Mouse (Mus musculus) forebrain, postnatal 0 days (tissue): ENCODE data around the gene Tnik. TPM values are rescaled to one million over a fixed set of nuclear protein-coding genes. Genes with fewer than 3 reads are reported as not detected.
A peak's percentile ranks its signal among the peaks of the same experiment; 100 is the strongest.

Experiments
- ATAC-seq: fragments of 200-750 bp; cut with Nextera tagmentation; 2 replicates; pipeline ENCODE4 v1.8.0; 2017; ENCODE audit warnings: mild to moderate bottlenecking, moderate library complexity
- DNase-seq: peaks from one replicate; pipeline ENCODE4 v3.0.0-alpha.2; 2015
- H3K27ac ChIP-seq: fragments of 300-500 bp; sonication (generic); 2 replicates; pipeline ENCODE4 v1.5.1; 2014; ENCODE audit warnings: low read depth, mild to moderate bottlenecking, antibody characterized with exemption, low read length, moderate library complexity, mixed read lengths
- H3K27me3 ChIP-seq: fragments of 300-500 bp; sonication (generic); 2 replicates; pipeline ENCODE4 v1.6.1; 2014; ENCODE audit warnings: mild to moderate bottlenecking, low read length, mixed read lengths; ENCODE audit not compliant: insufficient read depth
- H3K36me3 ChIP-seq: fragments of 300-500 bp; sonication (generic); 2 replicates; pipeline ENCODE4 v1.6.1; 2014; ENCODE audit warnings: mild to moderate bottlenecking, moderate library complexity; ENCODE audit not compliant: insufficient read depth
- H3K4me1 ChIP-seq: fragments of 300-500 bp; sonication (generic); 2 replicates; pipeline ENCODE4 v1.6.1; 2014; ENCODE audit warnings: antibody characterized with exemption; ENCODE audit not compliant: insufficient read depth
- H3K4me2 ChIP-seq: fragments of 300-500 bp; sonication (generic); 2 replicates; pipeline ENCODE4 v1.6.1; 2014; ENCODE audit warnings: low read depth, mild to moderate bottlenecking, moderate library complexity
- H3K4me3 ChIP-seq: fragments of 300-500 bp; sonication (generic); 2 replicates; pipeline ENCODE4 v1.5.1; 2014; ENCODE audit warnings: low read depth, low read length, mixed read lengths
- H3K9ac ChIP-seq: fragments of 300-500 bp; sonication (generic); 2 replicates; pipeline ENCODE4 v1.6.1; 2014; ENCODE audit warnings: mild to moderate bottlenecking
- H3K9me3 ChIP-seq: fragments of 300-500 bp; sonication (generic); 2 replicates; pipeline ENCODE4 v1.6.1; 2016; ENCODE audit warnings: low read length
- CTCF ChIP-seq: sonication (generic); IDR thresholded peaks from 2 replicates; pipeline ENCODE4 v1.5.1; 2016; ENCODE audit warnings: antibody characterized with exemption, control low read depth, low read depth
- WGBS: fragments of 180-500 bp; shearing (Covaris S2); extraction: QIAGEN DNeasy Blood & Tissue Kit; methylation state at CpG from one replicate; pipeline ENCODE4 v1.1.7; 2014; 5-methylcytosine and 5-hydroxymethylcytosine counted together
- polyA plus RNA-seq: library from polyadenylated mRNA; unstranded; fragments of >200 nt; fragmentation: Nextera tagmentation; extraction: Ambion mirVana; gene quantifications from 2 replicates; pipeline ENCODE4 v1.2.1, GENCODE M21; 2015
- total RNA-seq: library from RNA; depleted of rRNA; stranded (reverse); fragments of >200 nt; gene quantifications from 2 replicates; pipeline ENCODE4 v1.2.3, GENCODE M21; 2014

Gene Tnik
- total and polyA plus RNA-seq, 2 experiments from 2014 or later = 43.0 to 125 TPM

- Histone ChIP-seq H3K9me3 (no peaks in the 10 kb centered on the region), H3K27ac (no peak overlapping the region), H3K4me3 (no peak overlapping the region), H3K4me2 (no peak overlapping the region), H3K9ac (no peak overlapping the region), H3K4me1 (no peaks in the 10 kb centered on the region), H3K27me3 (no peaks in the 10 kb centered on the region), H3K36me3 (peaks cover 4% of the 10 kb centered on the region; the same call in 1 of the 2 replicates)
- TF ChIP-seq CTCF = no peak
- 76% methylated on average over 8 of the region's 8 CpGs for WGBS
- DNase-seq (no peak), ATAC-seq (no peak)
Measured at GRCm38 (mm10) chr3:28325613-28326233, 62.7 kb downstream of the Tnik start.

- 0 out of 2 replicates have a peak overlapping the region, but pooled peaks have one; percentile 40 for H3K27ac ChIP-seq
- ATAC-seq = peak; percentile 47
Measured at GRCm38 (mm10) chr3:28332316-28332715, 69.3 kb downstream of the Tnik start.

GRCm38 (mm10) chr3:28333869-28334268, 70.9 kb downstream of the Tnik start:
- DNase-seq (peak; percentile 64), ATAC-seq (peak; percentile 63)
- Histone ChIP-seq H3K36me3 (no peaks in the 10 kb centered on the region), H3K4me3 (no peak overlapping the region), H3K27ac (peak overlapping the region; percentile 60), H3K4me1 (peaks cover 22% of the 10 kb centered on the region), H3K4me2 (0 out of 2 replicates have a peak overlapping the region, but pooled peaks have one; percentile 13), H3K27me3 (no peaks in the 10 kb centered on the region), H3K9me3 (no peaks in the 10 kb centered on the region), H3K9ac (no peak overlapping the region)
- no peak for TF ChIP-seq CTCF
- WGBS = 49% methylated on average over 6 of the region's 6 CpGs

More at GRCm38 (mm10) chr3:28332316-28332715, 69.3 kb downstream of the Tnik start:
- H3K36me3 ChIP-seq = no peaks in the 10 kb centered on the region
- no peak overlapping the region for H3K4me3 ChIP-seq
- WGBS = 15% methylated on average over 5 of the region's 5 CpGs
- TF ChIP-seq CTCF = no peak
- no peaks in the 10 kb centered on the region for H3K9me3 ChIP-seq
- no peak overlapping the region for H3K4me2 ChIP-seq
- peak; percentile 77 for DNase-seq
- no peaks in the 10 kb centered on the region for H3K27me3 ChIP-seq
- H3K9ac ChIP-seq = no peak overlapping the region
- H3K4me1 ChIP-seq = peaks cover 22% of the 10 kb centered on the region

- no peak for TF ChIP-seq CTCF
- Histone ChIP-seq H3K4me2 (0 out of 2 replicates have a peak overlapping the region, but pooled peaks have one; percentile 13), H3K4me3 (no peak overlapping the region), H3K9me3 (no peaks in the 10 kb centered on the region), H3K9ac (no peak overlapping the region), H3K27ac (peak overlapping the region; percentile 60), H3K36me3 (no peaks in the 10 kb centered on the region), H3K27me3 (no peaks in the 10 kb centered on the region), H3K4me1 (peaks cover 22% of the 10 kb centered on the region)
- ATAC-seq = peak; percentile 76
- WGBS = 60% methylated on average over 1 of the region's 1 CpGs
- DNase-seq = no peak
Measured at GRCm38 (mm10) chr3:28334547-28334946, 71.5 kb downstream of the Tnik start.

- WGBS = 45% methylated on average over 8 of the region's 8 CpGs
- no peak overlapping the region for H3K4me3 ChIP-seq
- H3K9ac ChIP-seq = no peak overlapping the region
- no peaks in the 10 kb centered on the region for H3K36me3 ChIP-seq
- H3K27ac ChIP-seq = no peak overlapping the region
- no peaks in the 10 kb centered on the region for H3K9me3 ChIP-seq
- DNase-seq (no peak), ATAC-seq (peak; percentile 29; the same call in 1 of the 2 replicates)
- TF ChIP-seq CTCF = no peak
- H3K4me2 ChIP-seq = no peak overlapping the region
- H3K27me3 ChIP-seq = no peaks in the 10 kb centered on the region
- H3K4me1 ChIP-seq = peaks cover 12% of the 10 kb centered on the region
Measured at GRCm38 (mm10) chr3:28340071-28340470, 77.1 kb downstream of the Tnik start.

- ATAC-seq (no peak), DNase-seq (no peak)
- TF ChIP-seq CTCF = no peak
- Histone ChIP-seq H3K27ac (no peak overlapping the region; the same call in 1 of the 2 replicates), H3K4me2 (no peak overlapping the region), H3K9me3 (no peaks in the 10 kb centered on the region), H3K4me1 (peaks cover 9% of the 10 kb centered on the region; the same call in 1 of the 2 replicates), H3K36me3 (no peaks in the 10 kb centered on the region), H3K9ac (no peak overlapping the region), H3K27me3 (no peaks in the 10 kb centered on the region), H3K4me3 (no peak overlapping the region)
- 72% methylated on average over 3 of the region's 3 CpGs for WGBS
Measured at GRCm38 (mm10) chr3:28343204-28343603, 80.2 kb downstream of the Tnik start.

- peak; percentile 44 for DNase-seq
- ATAC-seq = peak; percentile 30; the same call in 1 of the 2 replicates
- peaks cover 12% of the 10 kb centered on the region; the same call in 1 of the 2 replicates for H3K4me1 ChIP-seq
- H3K4me2 ChIP-seq = no peak overlapping the region
- no peaks in the 10 kb centered on the region for H3K27me3 ChIP-seq
- 0 out of 2 replicates have a peak overlapping the region, but pooled peaks have one; percentile 10 for H3K27ac ChIP-seq
- H3K4me3 ChIP-seq = no peak overlapping the region
- no peak overlapping the region for H3K9ac ChIP-seq
- TF ChIP-seq CTCF = no peak
- H3K36me3 ChIP-seq = no peaks in the 10 kb centered on the region
- H3K9me3 ChIP-seq = no peaks in the 10 kb centered on the region
- WGBS = 63% methylated on average over 2 of the region's 2 CpGs
Measured at GRCm38 (mm10) chr3:28343661-28344060, 80.6 kb downstream of the Tnik start.
